Mouse (Mus musculus) intestine, postnatal 0 days (tissue): ENCODE measurements around the gene Celf2. TPM values are rescaled to one million over a fixed set of nuclear protein-coding genes. Genes with fewer than 3 reads are reported as not detected.

Experiments used
- ATAC-seq: fragments of 200-750 bp; cut with Nextera tagmentation; 2 replicates; pipeline ENCODE4 v1.8.0; 2017; ENCODE audit warnings: mild to moderate bottlenecking, moderate TSS enrichment, moderate library complexity
- H3K27ac ChIP-seq: fragments of 300-500 bp; sonication (generic); 2 replicates; pipeline ENCODE4 v1.5.1; 2014; ENCODE audit warnings: mild to moderate bottlenecking, low read depth, low read length, moderate library complexity
- H3K27me3 ChIP-seq: fragments of 300-500 bp; sonication (generic); replicated peaks from 2 replicates; pipeline ENCODE4 v1.6.1; 2014; ENCODE audit warnings: low read length, mixed read lengths; ENCODE audit not compliant: control insufficient read depth, insufficient read depth
- H3K36me3 ChIP-seq: fragments of 300-500 bp; sonication (generic); 2 replicates; pipeline ENCODE4 v1.6.1; 2014; ENCODE audit warnings: mild to moderate bottlenecking, moderate library complexity; ENCODE audit not compliant: control insufficient read depth, insufficient read depth
- H3K4me1 ChIP-seq: fragments of 300-500 bp; sonication (generic); replicated peaks from 2 replicates; pipeline ENCODE4 v1.6.1; 2014; ENCODE audit warnings: antibody characterized with exemption, low read length, mixed read lengths; ENCODE audit not compliant: control insufficient read depth, insufficient read depth
- H3K4me2 ChIP-seq: fragments of 300-500 bp; sonication (generic); replicated peaks from 2 replicates; pipeline ENCODE4 v1.6.1; 2014; ENCODE audit warnings: low read depth, mild to moderate bottlenecking, moderate library complexity
- H3K4me3 ChIP-seq: fragments of 300-500 bp; sonication (generic); 2 replicates; pipeline ENCODE4 v1.5.1; 2014; ENCODE audit warnings: low read depth, low read length
- H3K9ac ChIP-seq: fragments of 300-500 bp; sonication (generic); 2 replicates; pipeline ENCODE4 v1.6.1; 2014; ENCODE audit warnings: mild to moderate bottlenecking, low read depth, low read length
- H3K9me3 ChIP-seq: fragments of 300-500 bp; sonication (generic); 2 replicates; pipeline ENCODE4 v1.6.1; 2016; ENCODE audit warnings: mixed run types; ENCODE audit not compliant: control insufficient read depth
- CTCF ChIP-seq: sonication (generic); IDR thresholded peaks from 2 replicates; pipeline ENCODE4 v1.5.1; 2016; ENCODE audit warnings: low read depth, mild to moderate bottlenecking, control low read depth, antibody characterized with exemption, moderate library complexity
- WGBS: fragments of 180-500 bp; shearing (Covaris S2); extraction: QIAGEN DNeasy Blood & Tissue Kit; methylation state at CpG from one replicate; pipeline ENCODE4 v1.1.7; 2014; 5-methylcytosine and 5-hydroxymethylcytosine counted together
- polyA plus RNA-seq: library from polyadenylated mRNA; unstranded; fragments of >200 nt; fragmentation: Nextera tagmentation; extraction: Ambion mirVana; gene quantifications from 2 replicates; pipeline ENCODE4 v1.2.1, GENCODE M21; 2015

Gene Celf2
- polyA plus RNA-seq, 1 experiment from 2014 or later = 16.8 TPM

DNA sequence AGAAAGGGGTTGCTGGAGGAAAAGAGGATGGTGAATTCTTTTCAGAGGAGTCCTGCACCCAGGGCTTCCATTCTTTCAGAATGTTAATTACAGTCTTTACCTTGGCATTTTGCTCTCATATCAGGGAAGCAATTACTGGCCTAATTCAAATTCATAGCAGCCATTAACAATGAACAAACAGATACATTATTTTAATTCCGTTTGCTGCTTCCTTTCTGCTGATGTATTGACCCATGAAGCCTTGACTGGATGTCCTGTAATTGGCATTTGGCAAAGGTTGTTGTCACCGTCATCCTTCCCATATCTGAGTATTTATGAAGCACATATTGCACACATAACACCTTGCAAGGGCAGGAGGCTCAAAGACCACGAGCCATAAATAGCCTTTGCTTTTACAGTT is 343.6 kb downstream of the Celf2 start:
- 0 out of 2 replicates have a peak, but pooled peaks have one; percentile 41 for ATAC-seq
- Histone ChIP-seq H3K27me3 (no peaks in the 10 kb centered on the region), H3K4me3 (no peak overlapping the region), H3K9ac (no peak overlapping the region), H3K4me1 (no peaks in the 10 kb centered on the region), H3K9me3 (no peaks in the 10 kb centered on the region), H3K27ac (no peak overlapping the region), H3K36me3 (no peaks in the 10 kb centered on the region), H3K4me2 (no peak overlapping the region)
- no peak for TF ChIP-seq CTCF
- 58% methylated on average over 3 of the region's 3 CpGs for WGBS

DNA sequence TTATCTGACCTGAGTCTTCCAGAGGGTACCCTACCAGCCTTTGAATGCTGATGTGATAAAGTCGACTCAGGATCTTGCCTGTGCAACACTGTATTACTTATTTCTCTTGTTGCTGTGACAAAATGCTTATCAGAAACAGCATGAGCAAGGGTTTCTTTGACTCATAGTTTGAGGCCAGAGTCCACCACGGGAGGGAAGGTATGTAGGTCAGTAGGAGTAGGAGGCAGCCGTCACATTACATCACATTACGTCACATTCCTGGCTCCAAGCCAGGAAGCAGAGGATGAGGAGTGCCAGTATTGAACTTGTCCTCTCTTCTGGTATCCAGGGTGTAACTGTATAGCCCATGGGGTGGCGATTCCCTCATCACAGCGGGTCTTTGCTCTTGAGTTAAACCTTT is 349.3 kb downstream of the Celf2 start:
- 45% methylated on average over 6 of the region's 6 CpGs for WGBS
- ATAC-seq = peak; percentile 98
- H3K27me3 ChIP-seq = no peaks in the 10 kb centered on the region

DNA sequence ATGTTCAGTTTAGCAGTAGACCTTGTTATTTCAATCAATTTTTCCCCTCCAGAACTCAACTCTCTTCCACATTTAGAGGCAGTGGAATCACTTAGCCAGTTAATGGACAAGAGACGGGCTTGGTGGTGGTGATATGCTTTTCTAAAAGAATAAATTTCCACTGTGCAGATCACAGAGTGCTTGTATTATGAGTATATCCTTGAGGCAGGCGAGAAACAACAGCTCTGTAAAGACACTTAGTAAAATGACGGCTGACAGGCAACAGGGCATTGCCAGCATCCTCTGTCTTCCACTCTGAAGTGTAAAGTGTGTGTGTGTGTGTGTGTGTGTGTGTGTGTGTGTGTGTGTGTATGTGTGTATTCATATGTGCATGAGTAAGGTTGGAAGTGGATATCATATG is 362.1 kb downstream of the Celf2 start:
- no peak for TF ChIP-seq CTCF
- Histone ChIP-seq H3K9ac (no peak overlapping the region), H3K9me3 (no peaks in the 10 kb centered on the region), H3K27ac (no peak overlapping the region), H3K4me2 (no peak overlapping the region), H3K4me1 (no peaks in the 10 kb centered on the region), H3K4me3 (no peak overlapping the region), H3K27me3 (no peaks in the 10 kb centered on the region), H3K36me3 (no peaks in the 10 kb centered on the region)
- no peak for ATAC-seq
- 91% methylated on average over 3 of the region's 3 CpGs for WGBS

More for the DNA sequence above, 349.3 kb downstream of the Celf2 start:
- Histone ChIP-seq H3K9me3 (no peaks in the 10 kb centered on the region), H3K27ac (no peak overlapping the region), H3K4me1 (no peaks in the 10 kb centered on the region), H3K4me2 (no peak overlapping the region), H3K9ac (no peak overlapping the region), H3K36me3 (no peaks in the 10 kb centered on the region), H3K4me3 (no peak overlapping the region)
- TF ChIP-seq CTCF = no peak

DNA sequence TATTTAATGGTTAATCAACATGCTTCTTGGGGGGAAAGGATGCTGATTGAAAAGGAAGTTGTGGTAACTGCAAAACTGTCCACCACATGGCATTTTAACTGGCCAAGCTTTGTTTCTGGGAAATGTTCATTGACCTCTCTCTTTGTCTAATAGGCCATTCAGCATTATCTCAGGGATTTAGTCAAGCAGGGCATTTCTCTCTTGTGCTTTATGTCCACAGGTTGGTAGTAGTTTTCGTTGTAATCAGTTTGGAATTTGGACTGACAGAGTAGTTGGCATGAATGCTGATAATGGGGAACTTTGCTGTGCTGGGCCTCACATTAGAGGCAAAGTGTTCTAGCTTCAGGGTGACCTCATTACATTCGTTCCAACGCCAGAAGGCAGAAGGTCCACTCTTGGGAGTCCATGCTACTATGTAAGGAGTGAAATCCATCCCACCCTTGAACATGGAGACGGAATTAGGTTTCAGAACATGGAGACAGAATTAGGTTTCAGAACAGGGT is 363.8 kb downstream of the Celf2 start:
- WGBS = 61% methylated on average over 4 of the region's 4 CpGs
- Histone ChIP-seq H3K27ac (no peak overlapping the region), H3K27me3 (no peaks in the 10 kb centered on the region), H3K36me3 (no peaks in the 10 kb centered on the region), H3K4me2 (no peak overlapping the region), H3K9ac (no peak overlapping the region), H3K4me1 (no peaks in the 10 kb centered on the region), H3K4me3 (no peak overlapping the region), H3K9me3 (no peaks in the 10 kb centered on the region)
- TF ChIP-seq CTCF = no peak
- ATAC-seq = peak; percentile 93

DNA sequence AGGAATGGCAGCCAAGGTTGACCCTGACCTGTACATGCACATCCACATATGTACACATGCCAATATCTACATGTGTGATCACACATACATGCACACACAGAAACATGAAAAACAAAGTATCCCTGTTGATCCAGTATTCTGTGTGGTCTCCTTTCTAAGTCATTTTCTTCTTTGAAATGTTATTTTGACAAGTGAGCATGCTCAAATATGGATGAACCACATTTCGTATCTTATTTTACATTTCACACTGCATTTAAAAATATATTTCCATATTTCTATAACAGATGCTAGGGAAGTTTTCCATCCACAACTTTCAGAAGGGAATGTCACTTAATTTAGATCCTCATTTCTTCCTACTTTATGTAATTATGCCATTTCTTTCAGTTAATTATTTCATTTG is 364.5 kb downstream of the Celf2 start:
- no peak overlapping the region for H3K4me3 ChIP-seq
- no peaks in the 10 kb centered on the region for H3K27me3 ChIP-seq
- 95% methylated on average over 1 of the region's 1 CpGs for WGBS
- no peak overlapping the region for H3K4me2 ChIP-seq
- no peaks in the 10 kb centered on the region for H3K36me3 ChIP-seq
- no peaks in the 10 kb centered on the region for H3K9me3 ChIP-seq
- H3K4me1 ChIP-seq = no peaks in the 10 kb centered on the region
- TF ChIP-seq CTCF = no peak
- no peak overlapping the region for H3K9ac ChIP-seq
- H3K27ac ChIP-seq = no peak overlapping the region
- no peak for ATAC-seq

DNA sequence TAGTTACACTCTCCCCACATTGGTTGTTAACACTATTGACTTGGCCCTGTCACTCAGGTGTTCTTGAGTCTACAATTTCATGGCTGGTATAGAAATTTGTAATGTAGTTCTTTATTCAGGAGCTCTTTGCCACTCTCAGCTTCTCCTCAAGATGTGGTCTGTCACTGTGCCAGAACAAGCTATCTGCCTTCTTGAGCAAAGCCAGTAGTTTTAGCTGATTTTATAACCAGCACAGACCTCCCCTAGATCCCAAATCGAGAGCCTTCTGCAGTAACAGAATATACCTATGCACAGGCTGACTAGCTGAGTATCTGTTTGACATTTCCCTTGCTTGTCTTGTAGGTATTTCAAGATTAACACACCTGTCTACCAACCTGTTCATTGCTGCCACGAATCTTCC is 386.0 kb downstream of the Celf2 start:
- TF ChIP-seq CTCF = no peak
- H3K4me2 ChIP-seq = no peak overlapping the region
- H3K27ac ChIP-seq = no peak overlapping the region
- H3K9me3 ChIP-seq = no peaks in the 10 kb centered on the region
- no peaks in the 10 kb centered on the region for H3K27me3 ChIP-seq
- H3K36me3 ChIP-seq = no peaks in the 10 kb centered on the region
- ATAC-seq = no peak
- H3K4me3 ChIP-seq = no peak overlapping the region
- no peak overlapping the region for H3K9ac ChIP-seq
- WGBS = 84% methylated on average over 2 of the region's 2 CpGs
- H3K4me1 ChIP-seq = no peaks in the 10 kb centered on the region

DNA sequence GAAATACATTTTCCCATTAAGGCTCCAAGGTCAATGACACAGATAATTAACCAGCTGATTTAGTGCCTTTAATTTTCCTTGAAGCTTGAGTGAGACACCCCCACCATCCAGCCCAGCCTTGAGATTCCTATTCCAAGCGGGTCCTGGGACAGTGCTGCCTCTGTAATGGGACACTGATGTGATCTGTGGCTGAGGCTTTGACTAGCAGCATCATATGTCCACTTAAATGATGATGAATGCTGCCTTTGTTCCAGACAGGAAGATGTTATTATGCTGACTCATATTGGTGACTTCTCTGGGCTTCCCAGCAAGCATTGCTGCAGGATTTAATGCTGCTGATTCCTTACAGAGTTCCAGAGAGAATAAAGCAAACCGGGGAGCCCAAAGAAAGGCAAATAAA is 393.6 kb downstream of the Celf2 start:
- no peaks in the 10 kb centered on the region for H3K36me3 ChIP-seq
- no peak overlapping the region for H3K4me3 ChIP-seq
- no peaks in the 10 kb centered on the region for H3K27me3 ChIP-seq
- no peak for ATAC-seq
- no peak overlapping the region for H3K9ac ChIP-seq
- no peak for TF ChIP-seq CTCF
- no peaks in the 10 kb centered on the region for H3K4me1 ChIP-seq
- no peak overlapping the region for H3K27ac ChIP-seq
- no peaks in the 10 kb centered on the region for H3K9me3 ChIP-seq
- no peak overlapping the region for H3K4me2 ChIP-seq
- WGBS = 34% methylated on average over 2 of the region's 2 CpGs
